Mouse (Mus musculus) limb, embryonic 14.5 days (tissue): ENCODE data around the gene 9430097D07Rik. TPM values are rescaled to one million over a fixed set of nuclear protein-coding genes. Genes with fewer than 3 reads are reported as not detected.

Source experiments
- ATAC-seq: fragments of 200-750 bp; cut with Nextera tagmentation; 2 replicates; pipeline ENCODE4 v1.8.0; 2017; ENCODE audit warnings: low read depth, moderate number of reproducible peaks, moderate TSS enrichment; ENCODE audit not compliant: low FRiP score
- DNase-seq: peaks from one replicate; pipeline ENCODE4 v3.0.0-alpha.2; 2015; ENCODE audit warnings: low spot score
- H3K27ac ChIP-seq: fragments of 300-500 bp; sonication (generic); replicated peaks from 2 replicates; pipeline ENCODE4 v1.5.1; 2014; ENCODE audit warnings: low read depth, mild to moderate bottlenecking, low read length, moderate library complexity, mixed read lengths
- H3K27me3 ChIP-seq: fragments of 300-500 bp; sonication (generic); 2 replicates; pipeline ENCODE4 v1.6.1; 2014; ENCODE audit warnings: low read length, mixed read lengths; ENCODE audit not compliant: control insufficient read depth, insufficient read depth
- H3K36me3 ChIP-seq: fragments of 300-500 bp; sonication (generic); 2 replicates; pipeline ENCODE4 v1.6.1; 2014; ENCODE audit warnings: mild to moderate bottlenecking, low read length, moderate library complexity, mixed read lengths; ENCODE audit not compliant: control insufficient read depth, insufficient read depth
- H3K4me1 ChIP-seq: fragments of 300-500 bp; sonication (generic); 2 replicates; pipeline ENCODE4 v1.6.1; 2014; ENCODE audit warnings: antibody characterized with exemption, low read length, mixed read lengths; ENCODE audit not compliant: control insufficient read depth, insufficient read depth
- H3K4me2 ChIP-seq: fragments of 300-500 bp; sonication (generic); replicated peaks from 2 replicates; pipeline ENCODE4 v1.6.1; 2014; ENCODE audit warnings: low read depth, mild to moderate bottlenecking, low read length, moderate library complexity; ENCODE audit not compliant: severe bottlenecking
- H3K4me3 ChIP-seq: fragments of 300-500 bp; sonication (generic); replicated peaks from 2 replicates; pipeline ENCODE4 v1.5.1; 2014; ENCODE audit warnings: low read length
- H3K9ac ChIP-seq: fragments of 300-500 bp; sonication (generic); 2 replicates; pipeline ENCODE4 v1.6.1; 2014; ENCODE audit warnings: mild to moderate bottlenecking, low read depth, low read length, moderate library complexity; ENCODE audit not compliant: severe bottlenecking
- H3K9me3 ChIP-seq: fragments of 300-500 bp; sonication (generic); 2 replicates; pipeline ENCODE4 v1.6.1; 2016; ENCODE audit warnings: low read length; ENCODE audit not compliant: control insufficient read depth
- POLR2A ChIP-seq: fragments of 200-500 bp; IDR thresholded peaks from 2 replicates; pipeline ENCODE4 v1.8.0; 2012; ENCODE audit warnings: inconsistent platforms, mild to moderate bottlenecking, moderate library complexity, borderline replicate concordance; ENCODE audit not compliant: insufficient read depth, insufficient read length; ENCODE audit errors: extremely low read depth
- WGBS: fragments of 180-500 bp; shearing (Covaris S2); extraction: QIAGEN DNeasy Blood & Tissue Kit; methylation state at CpG from one replicate; pipeline ENCODE4 v1.1.7; 2014; 5-methylcytosine and 5-hydroxymethylcytosine counted together
- polyA plus RNA-seq, 2 experiments: library from polyadenylated mRNA; depleted of rRNA in 1 of 2; stranded (reverse) in 1 of 2; unstranded in 1 of 2; fragments of >200 nt; fragmentation: Nextera tagmentation in 1 of 2; extraction: Ambion mirVana in 1 of 2; gene quantifications; 2 replicates each; pipeline versions ENCODE4 v1.2.1 to v1.2.3; 2012 to 2014

9430097D07Rik gene
- polyA plus RNA-seq, 2 experiments, result 0.09 to 0.17 TPM

GRCm38 (mm10) chr2:32578146-32579046, 2.9 kb upstream of the 9430097D07Rik start:
- Histone ChIP-seq H3K9me3 (no peaks in the 10 kb centered on the region), H3K4me3 (no peak overlapping the region), H3K4me1 (peaks cover 10% of the 10 kb centered on the region), H3K4me2 (no peak overlapping the region), H3K27ac (no peak overlapping the region), H3K9ac (no peak overlapping the region), H3K36me3 (peaks cover under 1% of the 10 kb centered on the region; the same call in 1 of the 2 replicates), H3K27me3 (no peaks in the 10 kb centered on the region)
- 32% methylated on average over 24 of the region's 30 CpGs for WGBS
- DNase-seq, result no peak
- TF ChIP-seq POLR2A, result no peak
- ATAC-seq, result no peak

GRCm38 (mm10) chr2:32576532-32576931, 1.0 kb upstream of the 9430097D07Rik start:
- no peaks in the 10 kb centered on the region for H3K9me3 ChIP-seq
- no peak overlapping the region for H3K9ac ChIP-seq
- no peaks in the 10 kb centered on the region for H3K27me3 ChIP-seq
- TF ChIP-seq POLR2A, result no peak
- H3K4me1 ChIP-seq, result peaks cover 9% of the 10 kb centered on the region
- 88% methylated on average over 9 of the region's 9 CpGs for WGBS
- ATAC-seq (no peak), DNase-seq (no peak)
- H3K4me3 ChIP-seq, result no peak overlapping the region
- no peak overlapping the region for H3K4me2 ChIP-seq
- H3K27ac ChIP-seq, result no peak overlapping the region
- H3K36me3 ChIP-seq, result peaks cover 4% of the 10 kb centered on the region

GRCm38 (mm10) chr2:32574901-32575585, 441 bp downstream of the 9430097D07Rik start:
- WGBS, result 2% methylated on average over 26 of the region's 26 CpGs
- ATAC-seq, result no peak
- peaks cover 4% of the 10 kb centered on the region for H3K36me3 ChIP-seq
- H3K27me3 ChIP-seq, result no peaks in the 10 kb centered on the region
- no peaks in the 10 kb centered on the region for H3K9me3 ChIP-seq
- H3K9ac ChIP-seq, result peak overlapping the region; percentile 47
- no peak for DNase-seq
- H3K4me1 ChIP-seq, result peaks cover 14% of the 10 kb centered on the region
- no peak overlapping the region for H3K27ac ChIP-seq
- no peak for TF ChIP-seq POLR2A
- peak overlapping the region; percentile 48 for H3K4me3 ChIP-seq
- H3K4me2 ChIP-seq, result peak overlapping the region; percentile 96

- ATAC-seq (no peak), DNase-seq (no peak)
- no peak for TF ChIP-seq POLR2A
- Histone ChIP-seq H3K4me3 (peak within 1 kb of the TSS; percentile 48), H3K27ac (no peak within 1 kb of the TSS), H3K9ac (peak within 1 kb of the TSS; percentile 47), H3K9me3 (no peaks in the 10 kb centered on the region), H3K4me1 (peaks cover 14% of the 10 kb centered on the region), H3K27me3 (no peaks in the 10 kb centered on the region), H3K36me3 (peaks cover 5% of the 10 kb centered on the region), H3K4me2 (peak within 1 kb of the TSS; percentile 96)
- WGBS, result 83% methylated on average over 6 of the region's 6 CpGs
Observed at GRCm38 (mm10) chr2:32574497-32574896, 987 bp downstream of the 9430097D07Rik start, which contains the start of gene Pip5kl1. Gene Pip5kl1, plus strand, starts transcription at chr2:32574797.

GRCm38 (mm10) chr2:32572196-32572595, 3.3 kb downstream of the 9430097D07Rik start:
- TF ChIP-seq POLR2A, result no peak
- WGBS, result 92% methylated on average over 11 of the region's 11 CpGs
- Histone ChIP-seq H3K9me3 (no peaks in the 10 kb centered on the region), H3K27me3 (no peaks in the 10 kb centered on the region), H3K36me3 (peaks cover 27% of the 10 kb centered on the region), H3K9ac (no peak overlapping the region), H3K4me2 (no peak overlapping the region), H3K4me3 (no peak overlapping the region), H3K4me1 (peaks cover 14% of the 10 kb centered on the region), H3K27ac (no peak overlapping the region)
- DNase-seq, result no peak
- ATAC-seq, result no peak
